Mouse (Mus musculus): ENCODE measurements around the gene Tap1. TPM values are rescaled to one million over a fixed set of nuclear protein-coding genes. Genes with fewer than 3 reads are reported as not detected.

The Tap1 gene
- polyA plus RNA-seq, 1 experiment from 2014 or later: 5.5 TPM

DNA sequence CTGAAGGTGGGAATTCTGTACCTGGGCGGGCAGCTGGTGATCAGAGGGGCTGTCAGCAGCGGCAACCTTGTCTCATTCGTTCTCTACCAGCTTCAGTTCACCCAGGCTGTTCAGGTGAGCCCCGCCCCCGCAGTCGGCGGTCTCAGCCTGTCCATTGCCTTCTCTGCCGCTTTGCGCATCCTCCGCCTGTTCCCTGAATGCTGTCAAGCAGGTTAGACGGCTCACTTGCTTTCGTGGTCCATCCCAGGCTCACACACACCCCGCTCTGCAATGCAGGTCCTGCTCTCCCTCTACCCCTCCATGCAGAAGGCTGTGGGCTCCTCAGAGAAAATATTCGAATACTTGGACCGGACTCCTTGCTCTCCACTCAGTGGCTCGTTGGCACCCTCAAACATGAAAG lies 5.5 kb downstream of the Tap1 start:
- Histone ChIP-seq H3K9me3 (ENCODE audit: low read length) (no peaks in the 10 kb centered on the region), H3K27ac (ENCODE audit: low read length) (no peak overlapping the region), H3K4me2 (replicated peaks; ENCODE audit: low read depth, low read length) (no peak overlapping the region), H3K27me3 (ENCODE audit: insufficient read depth, low read length) (peaks cover 59% of the 10 kb centered on the region), H3K9ac (replicated peaks; ENCODE audit: low read length) (no peak overlapping the region), H3K4me1 (ENCODE audit: insufficient read depth, low read length) (peaks cover 7% of the 10 kb centered on the region), H3K36me3 (ENCODE audit: insufficient read depth, low read length) (no peaks in the 10 kb centered on the region), H3K4me3 (ENCODE audit: low read length) (no peak overlapping the region)
- no peak for ATAC-seq (ENCODE audit: low FRiP score, low TSS enrichment)
- WGBS: 20% methylated on average over 16 of the region's 16 CpGs

GRCm38 (mm10) chr17:34193468-34193867 lies 6.1 kb downstream of the Tap1 start:
- H3K4me1 ChIP-seq (ENCODE audit: insufficient read depth, low read length): peaks cover 13% of the 10 kb centered on the region
- peaks cover 65% of the 10 kb centered on the region for H3K27me3 ChIP-seq (ENCODE audit: insufficient read depth, low read length)

GRCm38 (mm10) chr17:34194723-34195122 lies 7.4 kb downstream of the Tap1 start:
- WGBS: 86% methylated on average over 4 of the region's 4 CpGs
- H3K27me3 ChIP-seq (ENCODE audit: insufficient read depth, low read length): peaks cover 74% of the 10 kb centered on the region

More at GRCm38 (mm10) chr17:34193468-34193867, 6.1 kb downstream of the Tap1 start:
- no peaks in the 10 kb centered on the region for H3K9me3 ChIP-seq (ENCODE audit: low read length)
- ATAC-seq (ENCODE audit: low FRiP score, low TSS enrichment): no peak
- 47% methylated on average over 8 of the region's 8 CpGs for WGBS
- H3K36me3 ChIP-seq (ENCODE audit: insufficient read depth, low read length): no peaks in the 10 kb centered on the region
- H3K4me2 ChIP-seq (replicated peaks; ENCODE audit: low read depth, low read length): no peak overlapping the region
- no peak overlapping the region for H3K4me3 ChIP-seq (ENCODE audit: low read length)
- H3K9ac ChIP-seq (replicated peaks; ENCODE audit: low read length): no peak overlapping the region
- no peak overlapping the region for H3K27ac ChIP-seq (ENCODE audit: low read length)

DNA sequence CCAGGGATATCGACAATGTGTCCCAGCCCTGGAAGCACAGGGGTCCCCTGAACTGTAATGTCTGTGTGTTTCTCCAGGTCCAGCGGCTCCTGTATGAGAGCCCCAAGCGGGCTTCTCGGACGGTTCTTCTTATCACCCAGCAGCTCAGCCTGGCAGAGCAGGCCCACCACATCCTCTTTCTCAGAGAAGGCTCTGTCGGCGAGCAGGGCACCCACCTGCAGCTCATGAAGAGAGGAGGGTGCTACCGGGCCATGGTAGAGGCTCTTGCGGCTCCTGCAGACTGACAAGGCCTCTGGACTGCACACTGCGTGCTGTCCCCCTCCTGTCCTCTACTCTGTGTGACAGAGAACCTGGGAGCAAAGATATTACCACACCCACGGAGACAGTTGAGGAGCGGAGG lies 9.1 kb downstream of the Tap1 start:
- Histone ChIP-seq H3K9me3 (ENCODE audit: low read length) (no peaks in the 10 kb centered on the region), H3K36me3 (ENCODE audit: insufficient read depth, low read length) (no peaks in the 10 kb centered on the region), H3K27ac (ENCODE audit: low read length) (no peak overlapping the region), H3K4me3 (ENCODE audit: low read length) (no peak overlapping the region), H3K4me2 (replicated peaks; ENCODE audit: low read depth, low read length) (no peak overlapping the region), H3K4me1 (ENCODE audit: insufficient read depth, low read length) (peaks cover 13% of the 10 kb centered on the region), H3K27me3 (ENCODE audit: insufficient read depth, low read length) (peaks cover 74% of the 10 kb centered on the region), H3K9ac (replicated peaks; ENCODE audit: low read length) (no peak overlapping the region)
- WGBS: 38% methylated on average over 12 of the region's 12 CpGs
- ATAC-seq (ENCODE audit: low FRiP score, low TSS enrichment): no peak

More at GRCm38 (mm10) chr17:34194723-34195122, 7.4 kb downstream of the Tap1 start:
- no peak for ATAC-seq (ENCODE audit: low FRiP score, low TSS enrichment)
- no peak overlapping the region for H3K27ac ChIP-seq (ENCODE audit: low read length)
- peaks cover 13% of the 10 kb centered on the region for H3K4me1 ChIP-seq (ENCODE audit: insufficient read depth, low read length)
- H3K4me2 ChIP-seq (replicated peaks; ENCODE audit: low read depth, low read length): no peak overlapping the region
- H3K4me3 ChIP-seq (ENCODE audit: low read length): no peak overlapping the region
- no peaks in the 10 kb centered on the region for H3K36me3 ChIP-seq (ENCODE audit: insufficient read depth, low read length)
- H3K9me3 ChIP-seq (ENCODE audit: low read length): no peaks in the 10 kb centered on the region
- H3K9ac ChIP-seq (replicated peaks; ENCODE audit: low read length): no peak overlapping the region

DNA sequence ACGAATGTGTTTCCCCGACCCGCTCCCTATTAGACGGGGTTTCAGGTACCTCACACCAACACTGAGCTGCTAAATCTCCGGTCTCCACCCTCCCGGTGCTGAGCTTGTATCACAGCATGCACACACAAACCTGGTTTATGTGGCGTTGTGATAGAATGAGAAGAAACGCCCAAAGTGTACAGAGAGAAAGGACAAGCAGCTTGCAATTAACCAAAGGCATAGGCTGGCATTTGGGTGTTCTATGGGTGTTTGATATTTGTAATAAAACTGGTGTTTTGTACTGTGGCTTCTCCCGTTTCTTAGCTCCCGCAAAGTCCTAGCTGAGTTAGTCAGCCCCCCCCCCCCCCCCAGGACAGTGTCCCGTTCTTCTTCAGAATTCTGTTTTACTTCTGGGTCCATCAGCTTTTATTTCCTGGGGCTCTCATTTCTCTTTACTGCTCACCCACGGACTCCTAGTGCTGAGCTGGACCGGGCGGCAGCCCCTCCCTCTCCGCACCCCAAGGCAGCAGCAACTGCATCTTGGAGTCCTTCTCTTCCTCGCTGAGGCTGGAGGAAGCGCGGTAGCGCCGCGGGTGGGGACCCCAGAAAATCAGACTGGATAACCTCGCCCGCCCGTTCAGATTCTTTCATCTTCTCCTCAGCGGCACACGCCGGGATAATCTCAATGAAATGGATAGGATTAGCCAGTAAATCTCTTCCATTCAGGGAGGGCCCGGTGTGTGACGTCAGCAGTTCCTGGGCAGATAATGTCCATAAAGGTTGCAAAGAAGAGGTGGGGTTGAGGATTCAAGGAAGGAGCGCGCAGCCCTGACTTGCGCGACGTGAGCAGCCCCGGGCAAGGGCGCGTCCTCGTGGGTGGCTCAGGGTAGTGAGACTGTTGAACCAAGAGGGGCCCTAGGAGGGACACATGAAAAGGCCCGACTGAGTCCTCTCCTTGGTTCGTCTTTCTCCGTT lies 9.9 kb downstream of the Tap1 start, which contains the start of gene Psmb8:
Psmb8 (plus strand) TSS at position 781 of the 954 bp plus-strand sequence.
- 5% methylated on average over 41 of the region's 41 CpGs for whole genome bisulfite sequencing
- Histone ChIP-seq H3K4me2 (replicated peaks; ENCODE audit: low read depth, low read length) (peak within 1 kb of the TSS; percentile 72), H3K27me3 (ENCODE audit: insufficient read depth, low read length) (peaks cover 73% of the 10 kb centered on the region), H3K9ac (replicated peaks; ENCODE audit: low read length) (peak within 1 kb of the TSS; percentile 59), H3K4me3 (ENCODE audit: low read length) (peak within 1 kb of the TSS; percentile 56), H3K4me1 (ENCODE audit: insufficient read depth, low read length) (peaks cover 13% of the 10 kb centered on the region), H3K36me3 (ENCODE audit: insufficient read depth, low read length) (no peaks in the 10 kb centered on the region), H3K27ac (ENCODE audit: low read length) (no peak within 1 kb of the TSS), H3K9me3 (ENCODE audit: low read length) (no peaks in the 10 kb centered on the region)
- ATAC-seq (ENCODE audit: low FRiP score, low TSS enrichment): peak; percentile 89

GRCm38 (mm10) chr17:34197904-34198520 lies 10.7 kb downstream of the Tap1 start:
- Histone ChIP-seq H3K4me3 (ENCODE audit: low read length) (peak overlapping the region; percentile 56), H3K27me3 (ENCODE audit: insufficient read depth, low read length) (peaks cover 65% of the 10 kb centered on the region), H3K9me3 (ENCODE audit: low read length) (no peaks in the 10 kb centered on the region), H3K27ac (ENCODE audit: low read length) (no peak overlapping the region), H3K9ac (replicated peaks; ENCODE audit: low read length) (peak overlapping the region; percentile 59), H3K4me1 (ENCODE audit: insufficient read depth, low read length) (peaks cover 13% of the 10 kb centered on the region), H3K4me2 (replicated peaks; ENCODE audit: low read depth, low read length) (peak overlapping the region; percentile 72), H3K36me3 (ENCODE audit: insufficient read depth, low read length) (no peaks in the 10 kb centered on the region)
- ATAC-seq (ENCODE audit: low FRiP score, low TSS enrichment): no peak
- WGBS: 1% methylated on average over 32 of the region's 32 CpGs

DNA sequence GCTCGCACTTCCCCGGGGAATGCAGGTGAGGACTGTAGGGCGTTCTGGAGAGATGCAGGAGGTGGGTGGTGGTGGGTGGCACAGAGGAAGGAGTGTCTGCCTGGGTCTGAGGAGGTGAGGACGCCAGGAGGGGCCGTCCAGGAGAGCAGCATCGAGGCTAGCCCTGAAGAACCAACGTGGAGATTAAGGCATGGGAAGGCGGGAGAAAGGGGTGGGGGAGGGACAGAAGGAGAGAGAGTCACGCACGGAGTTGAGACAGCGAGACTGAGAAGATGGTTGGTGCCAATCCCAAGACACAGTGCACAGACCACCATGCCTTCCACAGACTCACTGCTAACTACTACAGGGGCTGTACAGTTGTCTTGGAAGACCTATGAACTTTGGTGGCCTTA lies 11.2 kb downstream of the Tap1 start:
- peaks cover 60% of the 10 kb centered on the region for H3K27me3 ChIP-seq (ENCODE audit: insufficient read depth, low read length)
- ATAC-seq (ENCODE audit: low FRiP score, low TSS enrichment): no peak
- 12% methylated on average over 11 of the region's 11 CpGs for WGBS
- peak overlapping the region; percentile 59 for H3K9ac ChIP-seq (replicated peaks; ENCODE audit: low read length)
- peak overlapping the region; percentile 56 for H3K4me3 ChIP-seq (ENCODE audit: low read length)
- peak overlapping the region; percentile 72 for H3K4me2 ChIP-seq (replicated peaks; ENCODE audit: low read depth, low read length)
- H3K4me1 ChIP-seq (ENCODE audit: insufficient read depth, low read length): peaks cover 13% of the 10 kb centered on the region
- no peak overlapping the region for H3K27ac ChIP-seq (ENCODE audit: low read length)
- no peaks in the 10 kb centered on the region for H3K36me3 ChIP-seq (ENCODE audit: insufficient read depth, low read length)
- H3K9me3 ChIP-seq (ENCODE audit: low read length): no peaks in the 10 kb centered on the region

DNA sequence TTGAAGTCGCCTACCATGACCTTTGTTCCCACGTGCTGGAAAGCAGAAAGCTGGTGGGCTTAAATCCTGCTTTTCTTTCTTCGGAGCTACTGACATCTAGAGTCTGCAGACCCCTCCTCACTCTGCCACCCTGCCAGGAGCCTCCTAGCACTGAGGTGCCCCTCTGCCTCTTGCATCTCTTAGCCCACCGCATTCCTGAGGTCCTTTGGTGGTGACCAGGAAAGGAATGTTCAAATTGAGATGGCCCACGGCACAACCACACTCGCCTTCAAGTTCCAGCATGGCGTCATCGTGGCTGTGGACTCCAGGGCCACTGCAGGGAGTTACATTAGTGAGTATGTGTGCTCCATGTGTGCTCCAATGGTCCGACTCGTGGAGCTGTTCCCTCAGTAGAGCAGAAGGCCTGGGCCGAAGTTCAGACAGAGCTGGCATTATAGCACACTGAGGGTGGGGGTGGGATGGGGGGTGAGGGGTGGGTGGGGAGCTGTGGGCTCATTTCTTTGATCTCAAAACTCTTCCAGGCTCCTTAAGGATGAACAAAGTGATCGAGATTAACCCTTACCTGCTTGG lies 11.8 kb downstream of the Tap1 start:
- Histone ChIP-seq H3K4me3 (ENCODE audit: low read length) (no peak overlapping the region), H3K4me2 (replicated peaks; ENCODE audit: low read depth, low read length) (no peak overlapping the region), H3K9me3 (ENCODE audit: low read length) (no peaks in the 10 kb centered on the region), H3K9ac (replicated peaks; ENCODE audit: low read length) (no peak overlapping the region), H3K27me3 (ENCODE audit: insufficient read depth, low read length) (peaks cover 54% of the 10 kb centered on the region), H3K4me1 (ENCODE audit: insufficient read depth, low read length) (peaks cover 13% of the 10 kb centered on the region), H3K27ac (ENCODE audit: low read length) (no peak overlapping the region), H3K36me3 (ENCODE audit: insufficient read depth, low read length) (no peaks in the 10 kb centered on the region)
- 67% methylated on average over 12 of the region's 12 CpGs for WGBS
- no peak for ATAC-seq (ENCODE audit: low FRiP score, low TSS enrichment)

DNA sequence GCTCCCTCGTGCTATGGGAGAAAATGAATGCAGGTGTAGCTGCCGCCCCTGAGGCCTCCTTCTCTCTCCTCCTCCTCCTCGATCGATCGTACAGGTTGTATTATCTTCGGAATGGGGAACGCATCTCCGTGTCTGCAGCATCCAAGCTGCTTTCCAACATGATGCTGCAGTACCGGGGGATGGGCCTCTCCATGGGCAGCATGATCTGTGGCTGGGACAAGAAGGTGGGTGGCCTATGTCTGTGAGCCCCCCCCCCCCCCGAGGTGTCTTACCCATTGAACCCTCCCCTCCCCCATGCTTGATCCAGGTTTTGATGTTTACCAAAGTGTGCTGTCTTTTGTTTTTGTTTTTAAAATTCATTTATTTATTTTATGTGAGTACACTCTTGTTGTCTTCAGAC lies 12.7 kb downstream of the Tap1 start:
- WGBS: 83% methylated on average over 10 of the region's 10 CpGs
- no peak for ATAC-seq (ENCODE audit: low FRiP score, low TSS enrichment)

More for the DNA sequence above, 12.7 kb downstream of the Tap1 start:
- H3K27me3 ChIP-seq (ENCODE audit: insufficient read depth, low read length): peaks cover 45% of the 10 kb centered on the region
- no peak overlapping the region for H3K9ac ChIP-seq (replicated peaks; ENCODE audit: low read length)
- H3K4me3 ChIP-seq (ENCODE audit: low read length): no peak overlapping the region
- no peak overlapping the region for H3K4me2 ChIP-seq (replicated peaks; ENCODE audit: low read depth, low read length)
- H3K27ac ChIP-seq (ENCODE audit: low read length): no peak overlapping the region
- no peaks in the 10 kb centered on the region for H3K36me3 ChIP-seq (ENCODE audit: insufficient read depth, low read length)
- no peaks in the 10 kb centered on the region for H3K9me3 ChIP-seq (ENCODE audit: low read length)
- H3K4me1 ChIP-seq (ENCODE audit: insufficient read depth, low read length): peaks cover 18% of the 10 kb centered on the region
